Mouse (Mus musculus) forebrain, embryonic 15.5 days (tissue): ENCODE data around the gene C130032M10Rik. TPM values are rescaled to one million over a fixed set of nuclear protein-coding genes. Genes with fewer than 3 reads are reported as not detected.
A peak's percentile ranks its signal among the peaks of the same experiment; 100 is the strongest.

Source experiments
- ATAC-seq: fragments of 200-750 bp; cut with Nextera tagmentation; replicated peaks from 2 replicates; pipeline ENCODE4 v1.8.0; 2017; ENCODE audit warnings: mild to moderate bottlenecking, moderate TSS enrichment, moderate library complexity
- H3K27ac ChIP-seq: fragments of 300-500 bp; sonication (generic); replicated peaks from 2 replicates; pipeline ENCODE4 v1.5.1; 2015; ENCODE audit warnings: mild to moderate bottlenecking, inconsistent platforms
- H3K27me3 ChIP-seq: fragments of 300-500 bp; sonication (generic); 2 replicates; pipeline ENCODE4 v1.6.1; 2015; ENCODE audit warnings: inconsistent platforms
- H3K36me3 ChIP-seq: fragments of 300-500 bp; sonication (generic); 2 replicates; pipeline ENCODE4 v1.6.1; 2015; ENCODE audit warnings: mild to moderate bottlenecking, inconsistent platforms
- H3K4me1 ChIP-seq: fragments of 300-500 bp; sonication (generic); 2 replicates; pipeline ENCODE4 v1.6.1; 2015; ENCODE audit warnings: inconsistent platforms
- H3K4me2 ChIP-seq: fragments of 300-500 bp; sonication (generic); replicated peaks from 2 replicates; pipeline ENCODE4 v1.6.1; 2015; ENCODE audit warnings: mild to moderate bottlenecking, inconsistent platforms
- H3K4me3 ChIP-seq: fragments of 300-500 bp; sonication (generic); 2 replicates; pipeline ENCODE4 v1.5.1; 2015; ENCODE audit warnings: mild to moderate bottlenecking, inconsistent platforms
- H3K9ac ChIP-seq: fragments of 300-500 bp; sonication (generic); replicated peaks from 2 replicates; pipeline ENCODE4 v1.6.1; 2015; ENCODE audit warnings: mild to moderate bottlenecking, inconsistent platforms
- H3K9me3 ChIP-seq: fragments of 300-500 bp; sonication (generic); 2 replicates; pipeline ENCODE4 v1.6.1; 2016; ENCODE audit warnings: inconsistent platforms
- WGBS: fragments of 180-500 bp; shearing (Covaris S2); methylation state at CpG from one replicate; pipeline ENCODE4 v1.1.7; 2015; ENCODE audit warnings: mixed read lengths; 5-methylcytosine and 5-hydroxymethylcytosine counted together
- polyA plus RNA-seq: library from polyadenylated mRNA; unstranded; fragments of >200 nt; fragmentation: Nextera tagmentation; extraction: Ambion mirVana; gene quantifications from 2 replicates; pipeline ENCODE4 v1.2.1, GENCODE M21; 2015

Gene C130032M10Rik
- polyA plus RNA-seq, 1 experiment from 2014 or later: not detected

DNA sequence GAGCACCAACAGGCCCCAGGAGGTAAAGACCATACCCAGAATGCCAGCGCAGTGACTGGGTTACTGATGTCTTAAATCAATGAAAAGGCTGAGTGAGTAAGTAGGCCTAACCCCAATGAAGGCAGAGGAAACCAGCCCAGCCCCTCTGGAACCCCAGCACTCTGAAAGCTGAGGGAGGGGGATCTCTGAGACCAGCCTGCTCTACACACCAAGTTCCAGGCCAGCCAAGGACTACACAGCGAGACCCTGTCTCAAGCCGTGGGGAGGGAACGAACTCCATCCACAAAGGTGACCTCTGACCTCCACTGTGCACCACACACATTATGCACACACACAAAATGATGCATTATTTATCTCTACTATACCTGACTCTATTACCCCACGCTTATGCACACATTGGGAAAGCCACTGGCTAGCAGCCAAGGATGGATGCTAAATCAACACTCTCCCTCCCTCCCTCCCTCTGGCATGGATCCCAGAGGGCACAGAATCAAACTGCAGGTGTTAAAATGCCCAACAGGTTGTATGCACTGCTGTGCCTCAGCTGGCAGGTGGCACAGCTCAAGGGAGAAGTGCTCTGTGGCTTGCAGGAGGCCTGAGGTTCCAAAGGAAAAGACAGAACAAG is 39.0 kb downstream of the C130032M10Rik start:
- H3K4me3 ChIP-seq: no peak overlapping the region
- no peak overlapping the region for H3K9ac ChIP-seq
- peaks cover 26% of the 10 kb centered on the region for H3K27me3 ChIP-seq
- H3K4me2 ChIP-seq: no peak overlapping the region
- peak; percentile 51; the same call in 1 of the 2 replicates for ATAC-seq
- 0 out of 2 replicates have a peak, but pooled peaks cover 7% of the 10 kb centered on the region for H3K4me1 ChIP-seq
- WGBS: 41% methylated on average over 5 of the region's 5 CpGs
- H3K9me3 ChIP-seq: no peaks in the 10 kb centered on the region
- no peak overlapping the region for H3K27ac ChIP-seq
- no peaks in the 10 kb centered on the region for H3K36me3 ChIP-seq

GRCm38 (mm10) chr9:114556276-114556855 is 40.9 kb downstream of the C130032M10Rik start:
- no peak overlapping the region for H3K4me2 ChIP-seq
- no peak for ATAC-seq
- no peaks in the 10 kb centered on the region for H3K9me3 ChIP-seq
- no peak overlapping the region for H3K9ac ChIP-seq
- peaks cover 11% of the 10 kb centered on the region; the same call in 1 of the 2 replicates for H3K4me1 ChIP-seq
- WGBS: 46% methylated on average over 10 of the region's 10 CpGs
- H3K36me3 ChIP-seq: no peaks in the 10 kb centered on the region
- H3K4me3 ChIP-seq: no peak overlapping the region
- H3K27me3 ChIP-seq: peaks cover 42% of the 10 kb centered on the region
- no peak overlapping the region for H3K27ac ChIP-seq

GRCm38 (mm10) chr9:114557086-114557485 is 41.6 kb downstream of the C130032M10Rik start:
- 16% methylated on average over 7 of the region's 7 CpGs for WGBS
- no peak for ATAC-seq
- Histone ChIP-seq H3K9me3 (no peaks in the 10 kb centered on the region), H3K9ac (no peak overlapping the region), H3K27ac (no peak overlapping the region), H3K4me2 (no peak overlapping the region), H3K27me3 (peaks cover 49% of the 10 kb centered on the region), H3K4me1 (peaks cover 13% of the 10 kb centered on the region; the same call in 1 of the 2 replicates), H3K36me3 (no peaks in the 10 kb centered on the region), H3K4me3 (no peak overlapping the region)

GRCm38 (mm10) chr9:114560141-114560540 is 44.6 kb downstream of the C130032M10Rik start:
- no peak overlapping the region for H3K4me3 ChIP-seq
- no peaks in the 10 kb centered on the region for H3K9me3 ChIP-seq
- H3K36me3 ChIP-seq: no peaks in the 10 kb centered on the region
- no peak for ATAC-seq
- 13% methylated on average over 7 of the region's 7 CpGs for WGBS
- no peak overlapping the region for H3K27ac ChIP-seq
- H3K4me2 ChIP-seq: no peak overlapping the region
- H3K27me3 ChIP-seq: peaks cover 79% of the 10 kb centered on the region
- H3K4me1 ChIP-seq: peaks cover 33% of the 10 kb centered on the region
- no peak overlapping the region for H3K9ac ChIP-seq

GRCm38 (mm10) chr9:114560771-114561670 is 45.5 kb downstream of the C130032M10Rik start:
- H3K36me3 ChIP-seq: no peaks in the 10 kb centered on the region
- H3K4me3 ChIP-seq: no peak overlapping the region
- H3K4me2 ChIP-seq: no peak overlapping the region
- peaks cover 81% of the 10 kb centered on the region for H3K27me3 ChIP-seq
- H3K9me3 ChIP-seq: no peaks in the 10 kb centered on the region
- WGBS: 1% methylated on average over 36 of the region's 36 CpGs
- peaks cover 33% of the 10 kb centered on the region for H3K4me1 ChIP-seq
- no peak overlapping the region for H3K9ac ChIP-seq
- no peak for ATAC-seq
- no peak overlapping the region for H3K27ac ChIP-seq

DNA sequence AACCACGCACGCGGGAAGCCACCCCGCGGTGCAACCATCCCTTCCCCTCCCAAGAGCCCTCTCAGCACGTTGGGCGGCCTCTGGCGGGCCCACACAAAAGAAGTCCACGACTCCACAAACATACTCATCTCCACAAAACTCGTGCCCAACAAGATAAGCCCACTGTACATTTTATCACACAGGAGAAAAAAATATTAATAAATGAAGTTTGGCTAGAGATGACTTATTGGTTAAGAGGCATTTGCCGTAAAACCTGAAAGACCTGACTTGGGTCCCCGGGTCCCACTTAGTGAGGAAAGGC is 46.1 kb downstream of the C130032M10Rik start:
- no peak overlapping the region for H3K4me2 ChIP-seq

GRCm38 (mm10) chr9:114562031-114562918 is 46.8 kb downstream of the C130032M10Rik start:
- Histone ChIP-seq H3K36me3 (no peaks in the 10 kb centered on the region), H3K9ac (no peak overlapping the region), H3K4me2 (peak overlapping the region; percentile 90), H3K4me3 (peak overlapping the region; percentile 52), H3K27ac (no peak overlapping the region), H3K4me1 (peaks cover 33% of the 10 kb centered on the region), H3K27me3 (peaks cover 70% of the 10 kb centered on the region), H3K9me3 (no peaks in the 10 kb centered on the region)
- no peak for ATAC-seq
- WGBS: under 1% methylated on average over 80 of the region's 101 CpGs

More for the DNA sequence above, 46.1 kb downstream of the C130032M10Rik start:
- Histone ChIP-seq H3K36me3 (no peaks in the 10 kb centered on the region), H3K4me3 (0 out of 2 replicates have a peak overlapping the region, but pooled peaks have one; percentile 52), H3K4me1 (peaks cover 33% of the 10 kb centered on the region), H3K27me3 (peaks cover 76% of the 10 kb centered on the region), H3K27ac (no peak overlapping the region), H3K9me3 (no peaks in the 10 kb centered on the region), H3K9ac (no peak overlapping the region)
- ATAC-seq: no peak
- WGBS: under 1% methylated on average over 12 of the region's 12 CpGs

DNA sequence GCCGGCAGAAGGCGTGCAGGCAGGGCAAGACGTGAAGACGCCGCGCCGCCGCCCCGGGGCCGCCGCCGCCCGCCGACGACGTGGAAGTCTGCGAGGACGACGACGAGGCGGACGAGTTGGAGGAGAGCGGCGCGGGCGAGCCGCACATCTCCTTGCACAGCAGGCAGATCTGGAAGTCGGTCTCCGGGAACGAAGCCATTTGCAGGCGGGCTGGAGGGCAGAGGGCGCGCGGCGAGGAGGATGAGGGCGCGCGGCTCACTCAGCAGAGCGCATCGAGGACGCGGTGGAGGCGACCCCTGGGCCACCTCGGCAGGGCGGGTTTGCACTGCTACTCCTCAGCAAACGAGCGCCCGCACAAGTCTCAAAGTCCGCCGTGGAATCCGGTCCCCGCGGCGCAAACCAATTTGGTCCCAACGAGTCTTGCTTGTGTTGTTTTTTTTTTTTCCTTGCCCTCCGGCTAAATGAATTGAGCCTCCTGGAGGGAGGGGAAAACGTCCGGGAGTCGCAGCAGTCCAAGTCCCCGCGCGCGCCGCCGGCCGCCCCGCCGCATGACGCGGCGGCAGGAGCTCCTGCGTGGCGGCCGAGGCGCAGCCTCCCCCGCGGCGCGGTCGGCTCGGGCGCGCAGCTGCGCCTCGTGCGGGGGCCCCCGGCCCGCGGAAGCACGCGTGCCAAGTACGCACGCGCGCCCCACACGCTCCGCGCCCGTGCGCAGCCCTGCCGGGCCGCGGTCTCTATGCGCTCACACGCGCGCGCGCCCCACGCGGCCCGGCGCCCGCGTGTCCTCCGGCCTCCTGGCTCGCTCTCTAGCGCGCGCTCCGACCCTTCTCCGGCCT is 47.6 kb downstream of the C130032M10Rik start:
- Histone ChIP-seq H3K36me3 (no peaks in the 10 kb centered on the region), H3K4me1 (peaks cover 33% of the 10 kb centered on the region), H3K9ac (peak overlapping the region; percentile 49), H3K27ac (no peak overlapping the region), H3K27me3 (peaks cover 70% of the 10 kb centered on the region), H3K4me3 (peak overlapping the region; percentile 52), H3K9me3 (no peaks in the 10 kb centered on the region), H3K4me2 (peak overlapping the region; percentile 90)
- peak; percentile 84 for ATAC-seq
- 1% methylated on average over 118 of the region's 122 CpGs for WGBS

GRCm38 (mm10) chr9:114563761-114564606 is 48.5 kb downstream of the C130032M10Rik start, which contains the start of gene Trim71:
TSS of gene Trim71 (minus strand) at chr9:114564369.
- peaks cover 62% of the 10 kb centered on the region for H3K27me3 ChIP-seq
- peaks cover 33% of the 10 kb centered on the region for H3K4me1 ChIP-seq
- peak within 1 kb of the TSS; percentile 52 for H3K4me3 ChIP-seq
- no peak within 1 kb of the TSS for H3K27ac ChIP-seq
- no peaks in the 10 kb centered on the region for H3K36me3 ChIP-seq
- H3K4me2 ChIP-seq: peak within 1 kb of the TSS; percentile 90
- no peaks in the 10 kb centered on the region for H3K9me3 ChIP-seq
- H3K9ac ChIP-seq: peak within 1 kb of the TSS; percentile 49
- ATAC-seq: peak; percentile 61
- under 1% methylated on average over 91 of the region's 91 CpGs for WGBS

DNA sequence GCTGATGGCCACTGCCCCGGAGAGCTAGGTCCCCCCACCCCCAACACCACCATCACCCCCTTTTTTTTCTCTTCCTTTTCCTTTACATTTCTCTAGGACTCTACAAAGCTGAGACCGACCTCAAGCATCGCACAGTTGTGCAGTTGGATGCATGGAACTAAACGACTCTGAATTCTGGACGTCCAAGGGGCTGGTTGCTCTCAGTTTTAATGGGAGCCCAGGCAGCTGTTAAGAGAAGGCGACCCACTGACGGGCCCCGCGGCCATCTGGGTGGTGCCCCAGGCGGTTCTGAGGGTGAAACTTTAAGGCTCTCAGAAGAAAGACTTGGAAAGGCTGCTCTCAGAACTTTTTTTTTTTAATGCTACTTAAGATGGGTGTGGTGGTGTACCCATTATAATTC is 49.2 kb downstream of the C130032M10Rik start:
- no peak overlapping the region; the same call in 1 of the 2 replicates for H3K9ac ChIP-seq
- H3K27me3 ChIP-seq: peaks cover 56% of the 10 kb centered on the region
- H3K36me3 ChIP-seq: no peaks in the 10 kb centered on the region
- H3K4me2 ChIP-seq: peak overlapping the region; percentile 90
- H3K4me3 ChIP-seq: peak overlapping the region; percentile 52
- H3K9me3 ChIP-seq: no peaks in the 10 kb centered on the region
- H3K4me1 ChIP-seq: peaks cover 33% of the 10 kb centered on the region
- ATAC-seq: no peak
- no peak overlapping the region for H3K27ac ChIP-seq
- 1% methylated on average over 10 of the region's 10 CpGs for WGBS
